14 mouse cellular contexts compared by ENCODE assay signal in the genomic region with DNA sequence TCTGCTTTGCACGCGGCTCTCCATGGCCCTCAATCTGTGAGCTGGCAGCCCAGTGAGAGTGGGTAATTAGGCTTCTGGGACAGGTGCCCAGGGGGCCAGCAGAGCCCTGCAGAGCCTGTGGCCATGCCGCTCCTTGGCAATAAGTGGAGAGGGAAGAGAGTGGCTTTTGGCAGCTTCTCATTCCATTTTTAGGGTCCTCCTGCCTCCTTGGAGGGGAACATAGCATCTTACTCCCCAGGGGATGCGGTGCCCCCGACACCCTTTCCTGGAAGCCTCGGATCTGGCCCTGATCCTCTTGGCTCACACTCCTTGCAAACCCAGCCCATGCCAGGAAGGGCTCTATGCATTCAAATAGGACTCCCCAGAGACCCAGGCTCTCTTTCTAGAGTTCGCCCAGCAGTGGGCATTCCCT.
DNase-seq lines count a peak whose midpoint lies in the region; ATAC-seq lines count a peak whose summit lies in the region.
"Had no signal": no experiment of that assay in that cellular context is flagged by ENCODE, and none has a peak within 500 bp of the region (broad histone marks: within the 10 kb centered on the region; RNA-seq: fewer than 3 reads in every experiment).

No protein-coding gene starts in this region.

- H3K36me3 ChIP-seq in neural tube, embryonic 13.5 days = peaks cover 5% of the 10 kb centered on the region; the same call in 1 of the 2 replicates
- no peaks in the 10 kb centered on the region for H3K36me3 ChIP-seq in forebrain, embryonic 16.5 days (ENCODE audit: control insufficient read depth, insufficient read depth)
- H3K36me3 ChIP-seq in neural tube, embryonic 15.5 days = no peaks in the 10 kb centered on the region
- H3K36me3 ChIP-seq: embryonic facial prominence, embryonic 12.5 days; heart, embryonic 10.5 days; limb, embryonic 13.5 days had no signal

- H3K4me3 ChIP-seq in neural tube, embryonic 13.5 days = no peak overlapping the region
- no peak overlapping the region for H3K4me3 ChIP-seq in forebrain, embryonic 16.5 days (replicated peaks; ENCODE audit: low read length)
- no peak overlapping the region for H3K4me3 ChIP-seq in neural tube, embryonic 15.5 days (replicated peaks)
- H3K4me3 ChIP-seq: embryonic facial prominence, embryonic 12.5 days; heart, embryonic 10.5 days; limb, embryonic 13.5 days had no signal

- peak; percentile 30; the same call in 1 of the 2 replicates for ATAC-seq in neural tube, embryonic 13.5 days (ENCODE audit: low read depth)
- peak; percentile 87 for ATAC-seq in forebrain, embryonic 16.5 days
- peak; percentile 66 for ATAC-seq in neural tube, embryonic 15.5 days (ENCODE audit: low FRiP score)
- ATAC-seq: inflammation-experienced regulatory T-cells, adult 6 months had no signal

- H3K4me2 ChIP-seq in neural tube, embryonic 13.5 days = no peak overlapping the region
- no peak overlapping the region for H3K4me2 ChIP-seq in forebrain, embryonic 16.5 days (ENCODE audit: low read length)
- H3K4me2 ChIP-seq in neural tube, embryonic 15.5 days = no peak overlapping the region
- H3K4me2 ChIP-seq: embryonic facial prominence, embryonic 12.5 days; limb, embryonic 13.5 days had no signal

- no peak for DNase-seq in neural tube, embryonic 10.5 days (ENCODE audit: extremely low spot score, low spot score)
- peak; percentile 67 for DNase-seq in cerebellum, adult 9-10 months
- no peak for DNase-seq in urinary bladder, postnatal 10 days (ENCODE audit: low spot score)
- DNase-seq in thymus, postnatal 36 days = no peak
- DNase-seq: kidney, postnatal 36 days; lung, adult 2 months; thymus, postnatal 14 days had no signal

- H3K9ac ChIP-seq in neural tube, embryonic 13.5 days = no peak overlapping the region
- H3K9ac ChIP-seq in forebrain, embryonic 16.5 days (replicated peaks; ENCODE audit: low read depth, low read length) = no peak overlapping the region
- H3K9ac ChIP-seq in neural tube, embryonic 15.5 days (replicated peaks) = no peak overlapping the region
- H3K9ac ChIP-seq: embryonic facial prominence, embryonic 12.5 days; limb, embryonic 13.5 days had no signal

- peaks cover 41% of the 10 kb centered on the region for H3K4me1 ChIP-seq in neural tube, embryonic 13.5 days (replicated peaks)
- peaks cover 21% of the 10 kb centered on the region for H3K4me1 ChIP-seq in forebrain, embryonic 16.5 days (replicated peaks; ENCODE audit: control insufficient read depth, insufficient read depth, low read length)
- peaks cover 29% of the 10 kb centered on the region for H3K4me1 ChIP-seq in neural tube, embryonic 15.5 days

- H3K27me3 ChIP-seq in neural tube, embryonic 13.5 days = no peaks in the 10 kb centered on the region
- no peaks in the 10 kb centered on the region for H3K27me3 ChIP-seq in forebrain, embryonic 16.5 days (replicated peaks; ENCODE audit: control insufficient read depth, insufficient read depth, low read length)
- no peaks in the 10 kb centered on the region for H3K27me3 ChIP-seq in neural tube, embryonic 15.5 days (replicated peaks)
- H3K27me3 ChIP-seq: embryonic facial prominence, embryonic 12.5 days; limb, embryonic 13.5 days had no signal

- no peaks in the 10 kb centered on the region for H3K9me3 ChIP-seq in neural tube, embryonic 13.5 days
- H3K9me3 ChIP-seq in forebrain, embryonic 16.5 days (ENCODE audit: control insufficient read depth, low read length) = no peaks in the 10 kb centered on the region
- H3K9me3 ChIP-seq in neural tube, embryonic 15.5 days (replicated peaks) = no peaks in the 10 kb centered on the region
- H3K9me3 ChIP-seq: embryonic facial prominence, embryonic 12.5 days; heart, embryonic 10.5 days; limb, embryonic 13.5 days had no signal

- H3K27ac ChIP-seq in neural tube, embryonic 13.5 days (replicated peaks) = peak overlapping the region; percentile 30; the same call in 1 of the 2 replicates
- H3K27ac ChIP-seq in forebrain, embryonic 16.5 days (ENCODE audit: low read length) = no peak overlapping the region
- H3K27ac ChIP-seq in neural tube, embryonic 15.5 days (replicated peaks) = 0 out of 2 replicates have a peak overlapping the region, but pooled peaks have one; percentile 7
- H3K27ac ChIP-seq: embryonic facial prominence, embryonic 12.5 days; heart, embryonic 10.5 days; limb, embryonic 13.5 days had no signal

- WGBS in neural tube, embryonic 13.5 days = 71% methylated on average over 7 of the region's 7 CpGs
- WGBS in forebrain, embryonic 16.5 days = 18% methylated on average over 7 of the region's 7 CpGs
- 53% methylated on average over 7 of the region's 7 CpGs for WGBS in neural tube, embryonic 15.5 days

Comparison
In these comparisons a context has a peak if more than half of its experiments do, and no peak if none do; other contexts are left out.
1. ATAC-seq: peak in every context shown above with its lines; median percentile 87 in forebrain, embryonic 16.5 days; 66 in neural tube, embryonic 15.5 days; 30 in neural tube, embryonic 13.5 days.